Mouse (Mus musculus) embryo, embryonic 10.5 days (tissue): ENCODE data around the gene Crim1.

Experiments
- DNase-seq: peaks from one replicate; pipeline ENCODE4 v3.0.0-alpha.2; 2015; ENCODE audit warnings: low spot score

Crim1 gene

DNA sequence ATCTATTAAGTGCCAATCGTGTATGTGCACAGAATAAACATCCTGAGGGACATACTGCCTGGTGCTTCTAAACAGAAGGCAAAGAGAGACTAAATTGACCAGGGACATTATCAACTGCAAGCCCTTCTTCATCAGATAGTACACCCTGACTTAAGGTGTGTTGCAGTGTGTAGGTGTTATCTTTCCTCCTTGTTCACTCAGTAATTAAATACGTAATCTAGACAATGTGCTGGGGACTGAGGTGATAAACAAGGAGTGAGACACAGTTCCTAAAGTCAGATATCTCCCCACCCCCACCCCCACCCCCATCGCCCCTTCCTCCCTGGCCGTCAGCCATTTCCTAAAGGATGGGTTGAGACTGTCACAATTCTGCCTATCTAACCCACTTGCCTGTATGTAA, 127.1 kb downstream of the Crim1 start:
- DNase-seq, result no peak

DNA sequence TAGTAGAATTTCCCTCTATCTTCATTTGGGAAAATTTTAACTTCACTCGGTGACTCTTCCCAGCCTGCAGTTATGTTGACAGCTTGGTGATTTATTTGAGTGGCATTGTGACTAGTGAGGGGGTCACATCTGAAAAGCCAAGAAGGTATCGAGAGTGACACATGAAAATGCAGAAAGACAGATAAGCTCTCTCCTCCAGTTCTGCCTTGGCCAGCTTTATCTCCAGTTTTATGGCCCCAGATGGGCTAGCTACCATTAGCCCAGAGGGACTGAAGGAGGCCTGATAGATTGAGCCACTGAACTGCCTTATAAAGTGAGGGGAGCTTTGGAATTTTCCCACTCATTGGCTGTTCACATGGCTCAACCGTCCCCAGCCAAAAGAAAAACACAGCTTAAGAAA, 128.2 kb downstream of the Crim1 start:
- DNase-seq, result no peak

DNA sequence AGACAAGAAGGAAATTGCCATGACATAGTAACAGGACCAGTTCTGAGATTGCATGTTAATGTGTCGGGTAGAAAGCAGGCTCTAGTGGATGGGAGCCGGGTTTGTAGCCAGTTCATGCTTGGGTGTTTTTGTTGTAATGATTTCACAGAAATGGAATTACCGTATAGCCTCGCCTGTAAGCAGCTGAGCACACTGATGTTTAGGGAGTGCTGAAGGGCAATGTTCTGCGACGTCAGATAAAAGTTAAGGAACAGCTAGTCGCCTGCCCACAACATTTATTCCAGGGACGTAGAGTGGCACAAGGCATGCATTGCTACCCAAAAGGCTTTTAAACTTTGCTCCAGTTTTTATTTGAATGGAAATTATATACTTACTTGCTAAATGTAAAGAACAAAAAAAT, 131.4 kb downstream of the Crim1 start:
- no peak for DNase-seq

DNA sequence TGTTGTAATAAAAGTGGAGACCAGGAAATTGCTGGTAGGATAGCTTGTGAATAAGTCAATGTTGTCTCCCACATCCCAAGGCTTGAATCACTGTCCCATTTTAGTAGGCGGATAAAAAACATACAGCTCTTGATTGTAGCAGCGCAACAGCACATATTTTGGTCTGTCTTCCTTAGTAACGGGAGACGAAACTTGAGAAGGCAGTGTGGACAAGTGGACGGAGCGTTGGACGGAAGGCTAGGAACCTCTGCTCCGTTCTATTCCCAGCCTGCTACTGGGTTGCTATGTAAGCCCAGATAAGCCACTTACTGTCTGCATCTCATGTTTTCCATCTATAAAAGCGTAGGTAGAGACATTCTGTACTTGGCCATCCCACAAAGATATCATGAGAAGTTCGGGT, 133.2 kb downstream of the Crim1 start:
- no peak for DNase-seq

DNA sequence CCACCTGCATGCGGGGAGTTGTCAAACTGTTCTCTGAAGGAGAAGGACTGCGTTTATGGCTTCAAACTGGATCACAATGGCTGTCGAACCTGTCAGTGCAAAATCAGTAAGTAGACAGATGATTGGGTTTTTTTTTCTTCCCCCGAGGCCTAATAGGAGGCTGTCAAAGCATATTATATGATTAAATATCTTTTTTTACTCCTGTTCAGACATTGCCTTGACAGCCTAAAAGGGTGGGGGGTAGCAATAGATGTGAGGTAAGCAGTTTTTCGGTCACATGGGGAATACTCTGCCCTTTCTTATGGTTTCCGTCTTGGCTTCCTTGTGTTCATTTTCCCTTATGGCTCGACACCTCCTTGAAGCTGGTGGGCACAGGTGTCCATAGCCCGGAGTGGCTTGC, 135.2 kb downstream of the Crim1 start:
- DNase-seq, result no peak

DNA sequence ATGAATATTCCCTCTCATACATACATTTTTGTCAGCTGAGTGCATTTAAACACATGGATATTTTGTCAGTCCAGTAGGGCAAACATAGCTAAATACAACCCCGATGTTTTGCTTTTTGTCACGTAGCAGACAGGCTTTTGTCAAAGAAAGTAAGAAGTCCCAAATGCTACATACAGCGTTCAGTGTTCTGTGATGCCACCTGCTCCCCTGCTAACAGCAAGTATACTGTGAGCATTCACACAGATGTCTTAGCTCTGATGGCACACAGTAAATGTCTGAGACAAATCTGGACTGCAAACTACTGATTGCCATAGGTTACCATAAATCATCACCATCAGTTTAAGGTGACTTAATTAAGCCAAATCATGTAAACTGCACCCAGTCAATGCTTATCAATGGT, 143.6 kb downstream of the Crim1 start:
- DNase-seq, result no peak

DNA sequence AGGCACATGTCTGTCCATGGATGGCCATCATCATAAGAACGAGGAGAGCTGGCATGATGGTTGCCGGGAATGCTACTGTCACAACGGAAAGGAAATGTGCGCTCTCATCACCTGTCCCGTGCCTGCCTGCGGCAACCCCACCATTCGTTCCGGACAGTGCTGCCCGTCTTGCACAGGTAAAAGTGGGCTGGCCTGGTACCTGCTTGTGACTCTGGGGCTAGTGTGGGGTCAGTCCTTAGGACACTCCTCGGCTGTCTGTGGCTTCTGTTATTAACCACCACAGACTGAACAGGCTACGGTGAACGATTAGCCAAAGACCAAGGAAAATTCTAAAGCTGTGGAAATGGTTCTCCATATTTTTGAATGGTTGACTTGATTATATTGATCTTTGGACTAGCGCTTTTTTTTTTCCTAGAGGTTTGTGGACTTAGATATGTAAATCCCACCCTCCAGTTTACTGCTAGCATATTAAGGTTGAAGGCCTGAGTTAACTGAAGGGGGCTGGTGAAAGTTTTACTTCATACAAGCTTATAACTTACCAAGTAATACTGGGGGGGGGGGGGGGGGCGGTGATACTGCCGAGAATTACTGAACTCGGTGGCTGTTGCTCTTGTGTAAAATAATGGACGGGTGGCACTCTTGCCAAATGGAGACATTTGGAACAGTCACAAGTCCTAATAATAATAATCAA, 147.2 kb downstream of the Crim1 start:
- DNase-seq, result no peak

DNA sequence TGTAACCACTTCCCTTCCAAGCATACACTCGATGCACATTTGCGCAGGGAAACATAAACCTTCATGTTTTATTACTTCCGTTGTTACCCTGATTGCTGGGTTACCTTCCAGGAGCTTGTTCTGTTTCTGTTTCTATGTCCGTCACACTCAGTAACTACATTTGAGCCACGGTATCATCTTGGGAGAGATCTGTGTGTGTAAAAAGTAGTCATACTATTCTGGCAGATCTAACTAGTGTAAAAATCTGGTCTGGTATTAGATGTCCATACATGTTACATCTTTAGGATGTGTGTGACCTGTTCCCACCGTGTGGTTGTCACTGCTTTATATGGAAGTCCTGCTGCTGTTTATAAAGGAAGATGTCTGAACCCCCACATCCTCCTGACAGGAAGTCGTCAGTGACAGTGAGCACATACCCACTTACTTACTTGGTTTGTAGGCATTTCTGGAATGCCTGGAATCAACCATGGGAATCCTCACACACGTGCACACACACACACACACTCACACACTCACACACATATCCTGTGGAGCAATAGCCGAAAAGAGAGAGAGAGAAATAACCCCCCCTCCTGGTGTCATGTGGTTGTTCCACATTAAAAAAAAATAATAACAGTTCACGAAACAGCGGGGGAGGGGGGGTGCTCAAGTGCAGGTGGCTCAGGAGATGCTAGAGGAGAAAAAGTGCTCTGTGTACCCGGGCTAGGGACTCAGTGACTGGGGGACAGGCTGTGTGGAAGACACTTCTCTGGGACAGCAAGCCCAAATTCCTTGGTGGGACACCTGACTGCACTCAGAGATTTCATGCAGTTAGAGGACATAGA, 151.8 kb downstream of the Crim1 start:
- DNase-seq, result no peak

DNA sequence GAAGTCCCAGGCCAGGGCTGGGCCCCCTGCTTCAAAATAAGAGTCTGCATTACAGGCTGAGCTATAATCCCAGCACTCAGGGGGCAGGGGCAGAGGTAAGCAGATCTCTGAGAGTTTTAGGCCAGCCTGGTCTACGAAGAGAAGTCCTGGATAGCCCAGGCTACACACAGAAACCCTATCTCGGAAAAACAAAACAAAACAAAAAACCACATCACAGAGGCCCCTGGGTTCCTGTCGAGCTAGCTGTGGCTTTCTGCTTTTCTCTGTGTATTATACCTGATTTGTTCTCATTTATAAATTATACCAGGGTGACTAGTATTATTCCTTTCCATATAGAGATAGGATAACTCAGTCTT, 152.4 kb downstream of the Crim1 start:
- no peak for DNase-seq

DNA sequence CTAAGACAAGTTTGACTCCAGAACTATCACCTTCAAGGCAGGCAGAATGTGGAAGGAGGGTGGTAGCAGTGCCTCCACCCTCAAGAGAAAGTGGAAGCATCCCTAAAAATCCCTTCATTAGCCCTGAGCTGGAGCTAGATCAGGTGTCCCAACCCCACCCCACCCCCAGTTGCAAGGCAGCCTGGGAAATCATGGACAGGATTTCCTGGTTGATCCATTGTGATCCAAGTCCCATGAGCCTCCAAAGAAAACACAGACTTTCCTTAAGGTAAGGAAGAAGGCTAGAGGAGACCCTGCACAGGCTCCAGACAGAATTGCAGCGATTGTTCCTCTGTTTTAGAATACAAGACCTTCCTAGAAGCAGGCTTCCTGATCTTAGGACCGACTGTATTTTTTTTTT, 154.4 kb downstream of the Crim1 start:
- DNase-seq, result no peak

DNA sequence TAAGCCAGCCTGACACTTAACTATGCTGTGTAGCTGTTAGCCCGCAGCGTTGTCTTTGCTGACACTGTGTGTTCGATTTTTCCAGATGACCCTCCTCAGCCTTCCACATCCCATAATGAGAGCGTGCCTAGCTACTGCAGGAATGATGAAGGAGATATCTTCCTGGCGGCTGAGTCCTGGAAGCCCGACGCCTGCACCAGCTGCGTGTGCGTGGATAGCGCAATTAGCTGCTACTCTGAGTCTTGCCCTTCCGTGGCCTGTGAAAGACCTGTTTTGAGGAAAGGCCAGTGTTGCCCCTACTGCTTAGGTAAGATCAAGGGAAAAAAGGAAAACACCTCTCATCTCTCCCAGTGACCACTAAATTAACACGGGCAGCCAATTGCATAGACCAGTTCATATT, 154.8 kb downstream of the Crim1 start:
- no peak for DNase-seq

DNA sequence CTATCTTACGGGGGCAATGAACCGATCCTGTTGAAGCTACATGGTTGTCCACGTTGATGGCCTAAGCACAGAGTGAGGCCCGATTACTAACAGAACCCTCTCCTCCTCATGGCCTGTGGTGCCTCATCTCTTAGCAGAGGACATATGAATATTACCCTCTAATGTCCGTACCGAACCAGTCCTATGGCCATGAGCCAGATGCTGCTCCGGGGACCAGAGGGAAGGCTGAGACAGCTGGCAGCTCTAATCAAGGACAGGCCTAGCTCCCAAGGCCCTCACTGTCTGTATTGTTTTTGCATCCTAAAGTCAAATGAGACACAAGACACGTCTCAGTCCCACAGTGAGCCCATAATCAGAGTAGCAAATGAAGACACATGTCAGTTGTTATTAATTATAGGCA, 155.6 kb downstream of the Crim1 start:
- no peak for DNase-seq

DNA sequence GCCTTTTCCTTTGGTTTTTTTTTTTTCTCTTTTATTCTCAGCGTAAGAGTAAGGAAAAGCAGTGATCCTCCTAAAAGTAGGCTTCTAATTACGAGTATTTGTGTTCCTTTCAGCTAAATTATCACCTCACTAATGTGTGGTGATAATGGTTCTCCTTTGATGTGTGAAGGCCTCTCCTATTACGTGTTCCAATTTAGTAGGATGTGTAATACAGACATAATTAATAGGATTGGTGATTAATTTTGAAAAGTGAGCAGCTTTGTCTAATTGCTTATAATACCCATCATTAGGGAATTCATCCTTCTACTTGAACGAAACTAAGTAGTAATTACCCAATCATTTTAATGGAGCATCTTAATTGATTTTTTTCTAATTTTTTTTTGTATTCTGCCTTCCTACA, 157.7 kb downstream of the Crim1 start:
- no peak for DNase-seq

DNA sequence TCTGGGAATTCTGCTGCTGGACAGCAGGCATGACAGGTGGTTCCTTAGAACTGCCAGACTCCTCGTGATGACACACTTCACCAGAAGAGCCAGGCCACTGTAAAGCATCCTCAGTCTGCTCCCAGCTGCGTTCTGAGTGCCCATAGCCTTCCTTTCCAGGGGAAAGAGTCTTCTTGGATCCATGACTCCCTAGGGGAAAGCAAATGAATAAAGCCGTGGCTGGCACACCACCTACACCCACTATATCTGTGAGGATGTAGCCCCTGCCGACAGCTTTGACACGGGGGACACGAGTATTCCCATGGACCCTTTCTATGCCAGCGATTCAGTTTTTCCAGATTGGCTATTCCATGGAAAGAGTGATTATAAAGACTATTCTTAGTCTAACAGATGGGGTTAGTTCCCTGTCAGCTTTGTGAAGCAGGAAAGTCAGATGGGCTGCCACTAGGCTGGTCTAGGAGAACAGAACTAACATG, 158.2 kb downstream of the Crim1 start:
- no peak for DNase-seq

DNA sequence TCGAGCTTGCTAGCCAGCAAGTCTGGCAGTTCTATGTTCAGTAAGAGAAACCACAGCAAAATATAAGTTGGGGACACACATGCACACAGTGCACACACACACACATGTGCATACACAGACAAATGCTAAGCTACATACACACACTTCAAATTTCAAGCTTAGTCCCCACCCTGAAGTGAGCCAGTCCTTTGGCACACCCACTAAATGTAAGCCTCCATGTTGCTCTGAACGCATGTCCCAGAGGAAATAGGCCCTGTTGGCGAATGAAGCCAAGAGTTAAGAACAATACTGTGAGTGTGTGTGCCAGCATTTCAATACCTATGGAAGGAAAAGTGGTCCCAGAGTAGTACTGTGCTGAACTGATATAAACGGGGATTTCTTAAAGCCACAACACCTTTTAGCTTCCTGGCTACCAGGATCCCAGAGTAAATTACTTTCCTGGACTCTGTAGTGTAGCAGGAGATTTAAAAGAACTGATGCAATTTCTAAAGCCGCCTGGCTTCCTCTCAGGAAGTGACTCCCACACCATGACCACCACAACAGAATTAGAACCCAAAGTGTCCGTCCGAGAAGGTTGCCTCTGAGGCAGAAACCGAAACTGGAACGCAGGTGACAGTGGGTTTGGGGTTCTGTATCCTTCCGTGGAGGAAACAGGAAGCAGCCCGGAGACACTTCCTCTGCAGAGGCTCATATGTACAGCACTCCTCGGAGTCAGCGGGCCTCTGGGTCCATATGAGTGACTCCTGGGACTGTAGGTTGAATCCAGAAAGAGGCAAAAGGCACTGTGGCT, 162.1 kb downstream of the Crim1 start:
- DNase-seq, result no peak

DNA sequence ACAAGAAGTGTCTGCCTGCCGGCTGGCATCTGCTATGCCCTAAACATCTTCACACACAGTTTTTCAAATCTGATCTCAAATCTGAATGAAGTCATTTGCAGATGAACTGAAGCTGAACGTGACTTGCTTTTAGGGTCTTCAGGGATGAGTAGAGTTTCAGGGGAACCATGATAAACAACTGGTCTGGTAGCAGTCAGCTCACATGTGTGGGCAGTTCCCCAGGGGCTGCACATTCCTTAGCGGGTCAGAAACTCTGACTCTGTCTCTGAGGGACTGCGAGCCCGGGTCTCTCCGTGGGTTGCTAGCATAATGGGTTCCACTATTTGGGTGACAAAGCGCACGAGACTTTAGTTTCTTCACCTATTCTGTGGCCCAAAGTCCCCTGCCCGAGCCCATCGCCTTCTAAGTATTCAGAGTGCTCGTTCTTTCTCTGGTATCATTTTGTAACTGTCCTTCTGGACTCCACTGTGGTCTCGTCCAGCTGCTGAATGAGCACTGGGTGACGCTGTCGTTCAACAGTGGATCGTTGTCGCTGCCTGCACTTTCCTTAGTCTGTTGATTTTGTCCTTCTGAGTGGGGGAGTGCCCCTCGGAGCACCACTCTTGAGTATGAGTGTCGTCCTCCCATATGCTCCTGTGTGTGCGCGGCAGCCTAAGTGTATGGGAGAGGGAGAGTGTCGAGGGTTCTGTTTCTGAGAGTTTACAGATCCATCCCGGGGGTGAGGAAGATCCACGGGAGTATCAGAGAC, 164.7 kb downstream of the Crim1 start:
- DNase-seq, result no peak

DNA sequence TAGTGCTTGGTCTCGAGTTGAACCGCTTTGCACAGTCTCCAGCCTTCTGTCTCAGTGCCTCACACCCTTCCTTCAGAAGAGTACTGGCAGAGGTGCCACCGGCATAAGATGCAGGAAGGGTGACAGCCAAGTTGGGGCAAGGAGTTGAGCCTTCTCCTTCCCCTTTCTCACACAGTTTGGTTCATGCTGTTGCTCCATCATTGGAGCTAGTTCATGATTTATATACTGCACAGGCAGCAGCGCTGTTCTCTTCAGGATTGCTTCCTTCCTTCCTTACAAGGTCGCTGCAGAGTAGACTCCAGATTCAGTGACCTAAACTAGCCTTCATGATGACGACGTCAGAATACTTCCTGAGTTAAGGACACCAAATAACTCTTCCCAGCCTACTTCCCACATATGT, 166.0 kb downstream of the Crim1 start:
- DNase-seq, result no peak

DNA sequence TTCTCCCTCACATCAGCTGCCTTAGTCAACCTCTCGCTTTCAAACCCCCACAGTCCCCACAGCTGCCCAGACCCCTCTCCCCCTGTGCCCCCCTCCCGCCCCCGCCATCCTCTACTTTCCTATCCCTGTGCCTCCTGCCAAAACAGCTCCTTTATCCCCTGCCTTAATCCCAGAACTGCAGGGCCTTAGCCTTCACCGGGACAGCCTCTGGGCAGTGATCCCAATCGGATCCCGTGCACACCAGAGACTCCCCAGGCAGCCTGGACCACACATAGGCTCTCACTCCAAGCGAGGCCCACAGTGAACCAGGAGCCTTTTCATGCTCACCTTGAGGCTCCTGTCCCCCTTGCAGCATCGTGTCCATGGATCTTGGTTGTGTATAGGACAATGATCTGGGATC, 168.4 kb downstream of the Crim1 start:
- no peak for DNase-seq

DNA sequence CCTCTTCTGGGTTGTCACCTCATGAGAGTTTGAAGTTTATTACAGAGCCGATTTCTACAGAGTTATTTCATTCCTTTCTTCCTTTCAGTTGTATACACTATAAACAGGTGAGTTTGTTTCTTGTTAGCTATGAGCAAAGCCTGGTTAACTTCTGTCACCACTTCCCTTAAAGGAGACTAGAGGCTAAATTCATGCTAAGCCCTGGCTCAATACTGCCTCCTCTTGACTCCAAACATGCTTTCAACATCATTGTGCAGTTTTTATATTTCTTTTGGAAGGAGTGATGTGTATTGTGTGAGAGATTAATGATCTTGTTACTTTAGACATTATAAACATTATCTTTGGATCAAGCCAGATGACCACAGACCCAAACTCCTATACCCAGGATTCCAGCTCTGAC, 170.4 kb downstream of the Crim1 start:
- DNase-seq, result no peak

DNA sequence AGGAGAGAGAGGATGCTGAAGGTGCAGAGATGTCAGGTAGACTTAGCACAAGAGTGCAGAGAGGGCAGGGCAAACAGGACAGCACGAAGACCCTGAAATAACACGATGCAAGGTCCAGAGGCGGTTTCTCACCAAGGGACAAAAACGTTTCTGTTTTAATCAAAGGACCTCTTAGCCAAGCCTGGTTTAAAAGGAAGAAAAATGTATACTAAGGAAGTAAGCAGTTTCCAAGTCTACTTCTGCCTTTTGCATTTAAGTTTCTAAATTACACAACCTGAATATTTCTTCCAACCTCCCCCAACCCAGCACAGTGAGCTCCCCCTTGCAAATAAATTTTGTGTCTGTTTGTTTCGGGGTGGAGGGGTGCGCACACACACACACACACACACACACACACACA, 173.1 kb downstream of the Crim1 start:
- DNase-seq, result no peak

DNA sequence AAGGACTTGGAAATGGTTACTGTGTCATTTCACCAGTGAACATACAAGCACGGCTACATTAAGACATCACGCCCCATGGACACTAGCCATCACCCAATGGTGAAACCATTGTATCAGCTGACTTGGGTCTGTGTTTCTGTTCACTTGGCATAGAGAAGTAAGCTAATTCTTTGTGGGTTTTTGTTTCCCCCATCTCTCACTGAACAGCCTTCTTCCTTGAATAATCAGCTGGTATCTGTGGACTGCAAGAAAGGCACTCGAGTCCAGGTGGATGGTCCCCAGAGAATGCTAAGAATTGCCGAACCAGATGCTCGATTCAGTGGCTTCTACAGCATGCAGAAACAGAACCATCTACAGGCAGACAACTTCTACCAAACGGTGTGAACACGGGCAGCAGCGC, 173.8 kb downstream of the Crim1 start:
- no peak for DNase-seq

DNA sequence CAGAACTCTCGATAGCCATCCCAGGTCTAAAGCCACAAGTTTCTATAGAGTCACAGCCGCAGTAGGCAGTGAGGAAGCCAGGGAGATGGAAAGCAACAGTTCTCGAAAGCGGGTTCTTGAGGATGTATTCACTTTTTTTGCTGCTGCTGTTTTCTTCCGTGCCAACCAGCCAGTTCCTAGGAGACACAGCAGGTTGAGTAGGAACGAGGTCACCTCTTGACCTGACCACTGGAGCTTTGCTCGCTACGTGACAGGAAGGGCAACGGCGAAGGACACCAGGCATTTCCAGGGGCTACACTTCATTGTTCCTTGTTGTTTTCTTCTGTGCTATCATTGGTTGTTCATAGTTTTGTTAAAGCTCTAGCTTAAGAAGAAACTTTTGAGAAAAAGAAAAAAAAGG, 174.7 kb downstream of the Crim1 start:
- peak; percentile 21 for DNase-seq
